Mouse (Mus musculus): ENCODE results near the gene Vmn2r38. TPM values are rescaled to one million over a fixed set of nuclear protein-coding genes. Genes with fewer than 3 reads are reported as not detected.
"Not testable (repeated sequence)": the region's sequence is repeated elsewhere in the genome, so short reads cannot be mapped to it uniquely, and the experiment has no call there.

The Vmn2r38 gene
- not detected in 2 replicates for polyA plus RNA-seq (2016; fragmentation: Nextera tagmentation; extraction: Ambion mirVana)

DNA sequence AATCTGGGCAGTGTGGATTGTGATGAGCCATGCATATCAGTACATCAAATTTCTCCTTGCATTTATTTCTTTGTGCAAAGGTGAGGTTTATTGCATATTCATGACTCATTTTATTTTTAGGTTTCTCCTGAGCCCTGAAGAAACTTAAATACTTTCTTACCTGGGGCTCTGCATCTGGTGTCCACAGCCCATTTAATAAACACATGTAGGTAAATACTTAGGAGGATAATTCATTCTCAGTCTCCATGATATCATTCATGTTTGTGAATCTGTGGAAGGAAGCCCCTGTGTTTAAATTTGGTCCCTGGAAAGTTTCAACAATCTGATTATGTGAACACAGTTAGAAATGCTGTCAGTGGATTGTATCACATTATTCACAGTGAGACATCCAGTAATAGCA is at the start of gene Vmn2r38:
Gene Vmn2r38, minus strand, starts transcription at position 101 of the 400 bp plus-strand sequence.
- H3K4me3 ChIP-seq; H3K36me3 ChIP-seq; H3K4me2 ChIP-seq (replicated peaks); H3K9ac ChIP-seq; ATAC-seq (ENCODE audit: insufficient number of reproducible peaks, insufficient read depth, low FRiP score, low TSS enrichment); H3K9me3 ChIP-seq; H3K4me1 ChIP-seq; H3K27ac ChIP-seq; H3K27me3 ChIP-seq: not testable (repeated sequence)

GRCm38 (mm10) chr7:9065353-9065752 is 32.3 kb downstream of the Vmn2r38 start:
- not testable (repeated sequence) for H3K9ac ChIP-seq; H3K4me2 ChIP-seq (replicated peaks); H3K36me3 ChIP-seq; H3K9me3 ChIP-seq; H3K27ac ChIP-seq; ATAC-seq (ENCODE audit: insufficient number of reproducible peaks, insufficient read depth, low FRiP score, low TSS enrichment); H3K4me3 ChIP-seq; H3K27me3 ChIP-seq; H3K4me1 ChIP-seq
- 77% methylated on average over 4 of the region's 4 CpGs for WGBS

DNA sequence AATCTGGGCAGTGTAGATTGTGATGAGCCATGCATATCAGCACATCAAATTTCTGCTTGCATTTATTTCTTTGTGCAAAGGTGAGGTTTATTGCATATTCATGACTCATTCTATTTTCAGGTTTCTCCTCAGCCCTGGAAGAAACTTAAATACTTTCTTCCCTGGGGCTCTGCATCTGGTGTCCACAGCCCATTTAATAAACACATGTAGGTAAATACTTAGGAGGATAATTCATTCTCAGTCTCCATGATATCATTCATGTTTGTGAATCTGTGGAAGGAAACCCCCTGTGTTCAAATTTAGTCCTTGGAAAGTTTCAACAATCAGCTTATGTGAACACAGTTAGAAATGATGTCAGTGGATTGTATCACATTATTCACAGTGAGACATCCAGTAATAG is 67.0 kb downstream of the Vmn2r38 start, which contains the start of gene Vmn2r39:
Gene Vmn2r39, minus strand, starts transcription at position 101 of the 400 bp plus-strand sequence.
- not testable (repeated sequence) for H3K27ac ChIP-seq; ATAC-seq (ENCODE audit: insufficient number of reproducible peaks, insufficient read depth, low FRiP score, low TSS enrichment); H3K4me1 ChIP-seq; H3K27me3 ChIP-seq; H3K9me3 ChIP-seq; H3K36me3 ChIP-seq; H3K9ac ChIP-seq; H3K4me2 ChIP-seq (replicated peaks); H3K4me3 ChIP-seq

Other genes starting within 250 kb of the Vmn2r38 start
- not detected in 2 replicates for gene Vmn2r40, start 166.4 kb downstream of the Vmn2r38 start, polyA plus RNA-seq (2016; fragmentation: Nextera tagmentation; extraction: Ambion mirVana)
- gene Vmn2r39, start 67.1 kb downstream of the Vmn2r38 start, polyA plus RNA-seq (2016; fragmentation: Nextera tagmentation; extraction: Ambion mirVana): not detected in 2 replicates
- gene Vmn2r37, start 125.8 kb upstream of the Vmn2r38 start, polyA plus RNA-seq (2016; fragmentation: Nextera tagmentation; extraction: Ambion mirVana): not detected in 2 replicates

Data from embryonic facial prominence, embryonic 12.5 days (tissue).